Comparison of ENCODE assay signal across 20 mouse cellular contexts in the genomic region with DNA sequence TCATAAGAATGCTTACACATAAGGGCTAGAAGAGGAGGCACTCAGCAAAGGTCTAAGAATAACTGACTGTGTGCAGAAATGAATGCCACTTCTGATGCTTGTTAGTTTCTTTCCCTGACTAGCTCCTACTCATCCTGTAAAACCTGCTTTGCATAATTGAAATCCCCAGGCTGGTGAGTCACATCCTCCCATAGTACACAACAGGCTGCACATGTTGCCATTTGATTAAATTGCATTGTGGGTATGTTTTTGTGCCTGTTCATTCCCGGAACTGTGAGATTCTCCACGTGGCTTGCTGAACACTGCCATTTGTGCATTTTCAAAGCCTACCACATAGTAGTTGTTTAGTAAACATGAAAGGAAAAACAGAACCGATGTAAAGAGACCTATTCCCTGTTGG.
A peak's percentile ranks its signal among the peaks of the same experiment; 100 is the strongest.
DNase-seq lines count a peak whose midpoint lies in the region; ATAC-seq and TF ChIP-seq lines count a peak whose summit lies in the region.
"Had no signal": no experiment of that assay in that cellular context is flagged by ENCODE, and none has a peak within 500 bp of the region (broad histone marks: within the 10 kb centered on the region; RNA-seq: fewer than 3 reads in every experiment).

No protein-coding gene starts in this region.

- H3K27ac ChIP-seq in midbrain, postnatal 0 days (ENCODE audit: low read depth, low read length): no peak overlapping the region
- H3K27ac ChIP-seq in midbrain, embryonic 15.5 days: no peak overlapping the region
- H3K27ac ChIP-seq: embryonic facial prominence, embryonic 12.5 days; forebrain, embryonic 15.5 days; hindbrain, embryonic 13.5 days; midbrain, embryonic 12.5 days; neural tube, embryonic 12.5 days had no signal

- no peak for ATAC-seq in midbrain, postnatal 0 days (ENCODE audit: low FRiP score)
- no peak for ATAC-seq in midbrain, embryonic 15.5 days (replicated peaks)
- ATAC-seq: forebrain, embryonic 15.5 days; intestine, postnatal 0 days; liver, postnatal 0 days had no signal

- TF ChIP-seq CTCF in midbrain, postnatal 0 days (IDR thresholded peaks at IDR 0.05): no peak

- no peaks in the 10 kb centered on the region for H3K27me3 ChIP-seq in midbrain, postnatal 0 days (ENCODE audit: insufficient read depth, low read length)
- H3K27me3 ChIP-seq in midbrain, embryonic 15.5 days (replicated peaks): no peaks in the 10 kb centered on the region
- H3K27me3 ChIP-seq: embryonic facial prominence, embryonic 12.5 days; forebrain, embryonic 15.5 days; hindbrain, embryonic 13.5 days; midbrain, embryonic 12.5 days; neural tube, embryonic 12.5 days had no signal

- H3K4me1 ChIP-seq in midbrain, postnatal 0 days (ENCODE audit: insufficient read depth, low read length): no peaks in the 10 kb centered on the region
- no peaks in the 10 kb centered on the region for H3K4me1 ChIP-seq in midbrain, embryonic 15.5 days
- H3K4me1 ChIP-seq: embryonic facial prominence, embryonic 12.5 days; forebrain, embryonic 15.5 days; hindbrain, embryonic 13.5 days; midbrain, embryonic 12.5 days; neural tube, embryonic 12.5 days had no signal

- no peak overlapping the region for H3K4me3 ChIP-seq in midbrain, postnatal 0 days (ENCODE audit: low read depth, low read length)
- H3K4me3 ChIP-seq in midbrain, embryonic 15.5 days: no peak overlapping the region
- H3K4me3 ChIP-seq: embryonic facial prominence, embryonic 12.5 days; forebrain, embryonic 15.5 days; hindbrain, embryonic 13.5 days; midbrain, embryonic 12.5 days; neural tube, embryonic 12.5 days had no signal

- no peak overlapping the region for H3K4me2 ChIP-seq in midbrain, postnatal 0 days (ENCODE audit: low read depth, low read length, poor library complexity, severe bottlenecking)
- H3K4me2 ChIP-seq in midbrain, embryonic 15.5 days: no peak overlapping the region
- H3K4me2 ChIP-seq: embryonic facial prominence, embryonic 12.5 days; forebrain, embryonic 15.5 days; hindbrain, embryonic 13.5 days; midbrain, embryonic 12.5 days; neural tube, embryonic 12.5 days had no signal

- peak; percentile 15 for DNase-seq in layer of hippocampus, adult 9-11 months
- DNase-seq in layer of hippocampus, adult 9-10 months (ENCODE audit: low spot score): no peak
- peak; percentile 21 for DNase-seq in CD4-positive helper T cell, adult 2 months (ENCODE audit: low read depth, low spot score)
- DNase-seq in brain, adult 2 months (ENCODE audit: low read depth, low spot score): peak; percentile 74
- DNase-seq in left cerebral cortex, postnatal 36 days (ENCODE audit: low spot score in 2 of 2): peak; percentile 5 to 9
- DNase-seq in midbrain, postnatal 0 days (ENCODE audit: low spot score): no peak
- DNase-seq: adrenal gland, postnatal 14 days; cerebellum, postnatal 36 days; kidney, postnatal 36 days; liver, postnatal 0 days; lung, postnatal 4 days; thymus, adult 2 months had no signal

- intact Hi-C loops in left cerebral cortex, postnatal 36 days (cut with DNase I): no loop called here

- WGBS in midbrain, postnatal 0 days: 85% methylated on average over 3 of the region's 3 CpGs
- WGBS in midbrain, embryonic 15.5 days: 71% methylated on average over 3 of the region's 3 CpGs

- no peak overlapping the region for H3K9ac ChIP-seq in midbrain, postnatal 0 days (replicated peaks; ENCODE audit: low read length, poor library complexity, severe bottlenecking)
- no peak overlapping the region for H3K9ac ChIP-seq in midbrain, embryonic 15.5 days
- H3K9ac ChIP-seq: embryonic facial prominence, embryonic 12.5 days; forebrain, embryonic 15.5 days; hindbrain, embryonic 13.5 days; liver, postnatal 0 days; midbrain, embryonic 12.5 days; neural tube, embryonic 12.5 days had no signal

- H3K36me3 ChIP-seq in midbrain, postnatal 0 days (ENCODE audit: insufficient read depth, low read length): no peaks in the 10 kb centered on the region
- no peaks in the 10 kb centered on the region for H3K36me3 ChIP-seq in midbrain, embryonic 15.5 days (replicated peaks)
- H3K36me3 ChIP-seq: embryonic facial prominence, embryonic 12.5 days; forebrain, embryonic 15.5 days; G1E; hindbrain, embryonic 13.5 days; midbrain, embryonic 12.5 days; neural tube, embryonic 12.5 days had no signal

- no peaks in the 10 kb centered on the region for H3K9me3 ChIP-seq in midbrain, postnatal 0 days (ENCODE audit: low read length)
- H3K9me3 ChIP-seq in midbrain, embryonic 15.5 days: no peaks in the 10 kb centered on the region
- H3K9me3 ChIP-seq: embryonic facial prominence, embryonic 12.5 days; forebrain, embryonic 15.5 days; G1E; hindbrain, embryonic 13.5 days; midbrain, embryonic 12.5 days; neural tube, embryonic 12.5 days had no signal

Comparison
In these comparisons a context has a peak if more than half of its experiments do, and no peak if none do; other contexts are left out.
1. DNase-seq: peak in layer of hippocampus, adult 9-11 months (single experiment), CD4-positive helper T cell, adult 2 months (single experiment), brain, adult 2 months (single experiment) and left cerebral cortex, postnatal 36 days (2 of 2); none in layer of hippocampus, adult 9-10 months (single experiment) and midbrain, postnatal 0 days (single experiment).